Mouse (Mus musculus): ENCODE results near the gene Tap1. TPM values are rescaled to one million over a fixed set of nuclear protein-coding genes. Genes with fewer than 3 reads are reported as not detected.

Gene Tap1
- total and polyA plus RNA-seq, 3 experiments: 102 to 184 (median 157) TPM

- TF ChIP-seq E2F4 (IDR thresholded peaks at IDR 0.05; ENCODE audit: insufficient replicate concordance, low read depth, low read length) (no peak), HCFC1 (IDR thresholded peaks at IDR 0.05; ENCODE audit: low read depth, low read length) (no peak), JUND (conservative IDR thresholded peaks at IDR 0.05; ENCODE audit: low read depth, low read length) (no peak), BHLHE40 (IDR thresholded peaks at IDR 0.05; ENCODE audit: low read depth, low read length) (no peak), TBP (conservative IDR thresholded peaks at IDR 0.05; ENCODE audit: low read depth, low read length) (no peak), MAX (IDR thresholded peaks at IDR 0.05; ENCODE audit: low read length) (no peak), MAFK (IDR thresholded peaks at IDR 0.05; ENCODE audit: insufficient replicate concordance, low read length) (no peak), SIN3A (IDR thresholded peaks at IDR 0.05; ENCODE audit: low read length) (no peak), ZC3H11A (IDR thresholded peaks at IDR 0.05; ENCODE audit: low read depth, low read length) (no peak), POLR2A (IDR thresholded peaks at IDR 0.05; ENCODE audit: low read depth, low read length) (no peak), ZKSCAN1 (IDR thresholded peaks at IDR 0.05; ENCODE audit: borderline replicate concordance, low read depth, low read length) (no peak), NELFE (IDR thresholded peaks at IDR 0.05; ENCODE audit: low read depth, low read length) (no peak)
- Histone ChIP-seq H3K27me3 (replicated peaks) (no peaks in the 10 kb centered on the region), H3K4me3 (replicated peaks in 1 of 3; ENCODE audit: low read depth in 2 of 3, low read length in 2 of 3, poor library complexity in 1 of 3) (no peak overlapping the region), H3K4me2 (ENCODE audit: insufficient read depth, low read depth, poor library complexity, severe bottlenecking) (no peak overlapping the region), H3K4me1 (ENCODE audit: control insufficient read depth in 1 of 2, insufficient read depth in 2 of 2) (peaks cover 18 to 45% of the 10 kb centered on the region in 2 experiments), H3K9ac (ENCODE audit: insufficient read depth, low read depth) (no peak overlapping the region), H3K27ac (ENCODE audit: insufficient read depth, low read depth) (no peak overlapping the region), H3K36me3 (replicated peaks in 1 of 2; ENCODE audit: control insufficient read depth in 1 of 2, insufficient read depth in 1 of 2, low read length in 1 of 2) (peaks cover 6 to 39% of the 10 kb centered on the region in 2 experiments), H3K9me3 (replicated peaks; ENCODE audit: low read length) (no peaks in the 10 kb centered on the region), H3K79me2 (replicated peaks; ENCODE audit: control insufficient read depth, extremely low read depth, insufficient read depth, poor library complexity, severe bottlenecking) (peaks cover 5% of the 10 kb centered on the region)
- in situ Hi-C loops (cut with MboI; ENCODE audit: low pct_ligation_motif_present, low pct_unique_long_range_greater_than_20kb, low sequenced_read_pairs): no loop called here
- dilution Hi-C loops (cut with MboI; ENCODE audit: extremely low pct_ligation_motif_present, extremely low pct_unique_long_range_greater_than_20kb, low sequenced_read_pairs): no loop called here
- no peak for DNase-seq (ENCODE audit: extremely low read depth)
These were observed 45.9 kb upstream of the Tap1 start for GRCm38 (mm10) chr17:34141448-34141847.

- Histone ChIP-seq H3K79me2 (replicated peaks; ENCODE audit: control insufficient read depth, extremely low read depth, insufficient read depth, poor library complexity, severe bottlenecking) (peaks cover 5% of the 10 kb centered on the region), H3K27me3 (replicated peaks) (no peaks in the 10 kb centered on the region), H3K36me3 (replicated peaks in 1 of 2; ENCODE audit: control insufficient read depth in 1 of 2, insufficient read depth in 1 of 2, low read length in 1 of 2) (peaks cover 6 to 32% of the 10 kb centered on the region in 2 experiments), H3K9ac (ENCODE audit: insufficient read depth, low read depth) (no peak overlapping the region), H3K4me3 (replicated peaks in 1 of 3; ENCODE audit: low read depth in 2 of 3, low read length in 2 of 3, poor library complexity in 1 of 3) (peak overlapping the region in 1 of 3 experiments; percentile 50), H3K4me1 (ENCODE audit: control insufficient read depth in 1 of 2, insufficient read depth in 2 of 2) (peaks cover 18 to 44% of the 10 kb centered on the region in 2 experiments), H3K4me2 (ENCODE audit: insufficient read depth, low read depth, poor library complexity, severe bottlenecking) (peak overlapping the region; percentile 24; the same call in 1 of the 2 replicates), H3K27ac (ENCODE audit: insufficient read depth, low read depth) (no peak overlapping the region), H3K9me3 (replicated peaks; ENCODE audit: low read length) (no peaks in the 10 kb centered on the region)
- TF ChIP-seq ZNF384 (IDR thresholded peaks at IDR 0.05; ENCODE audit: low read depth, low read length) (peak; percentile 40), RCOR1 (conservative IDR thresholded peaks at IDR 0.05; ENCODE audit: low read depth, low read length) (no peak)
- dilution Hi-C loops (cut with MboI; ENCODE audit: extremely low pct_ligation_motif_present, extremely low pct_unique_long_range_greater_than_20kb, low sequenced_read_pairs) (no loop called here), in situ Hi-C loops (cut with MboI; ENCODE audit: low pct_ligation_motif_present, low pct_unique_long_range_greater_than_20kb, low sequenced_read_pairs) (no loop called here)
- DNase-seq (ENCODE audit: extremely low read depth): no peak
These were observed 44.8 kb upstream of the Tap1 start for GRCm38 (mm10) chr17:34142456-34143010.

- peak; percentile 97 for DNase-seq (ENCODE audit: extremely low read depth)
- H3K36me3 ChIP-seq (replicated peaks in 1 of 2; ENCODE audit: control insufficient read depth in 1 of 2, insufficient read depth in 1 of 2, low read length in 1 of 2): peaks cover 9 to 30% of the 10 kb centered on the region in 2 experiments
- H3K4me3 ChIP-seq (replicated peaks in 1 of 3; ENCODE audit: low read depth in 2 of 3, low read length in 2 of 3, poor library complexity in 1 of 3): peak within 1 kb of the TSS in 1 of 3 experiments; percentile 50
- peaks cover 5% of the 10 kb centered on the region for H3K79me2 ChIP-seq (replicated peaks; ENCODE audit: control insufficient read depth, extremely low read depth, insufficient read depth, poor library complexity, severe bottlenecking)
- no peaks in the 10 kb centered on the region for H3K27me3 ChIP-seq (replicated peaks)
- H3K9me3 ChIP-seq (replicated peaks; ENCODE audit: low read length): no peaks in the 10 kb centered on the region
- no peak within 1 kb of the TSS for H3K27ac ChIP-seq (ENCODE audit: insufficient read depth, low read depth)
- dilution Hi-C loops (cut with MboI; ENCODE audit: extremely low pct_ligation_motif_present, extremely low pct_unique_long_range_greater_than_20kb, low sequenced_read_pairs) (no loop called here), in situ Hi-C loops (cut with MboI; ENCODE audit: low pct_ligation_motif_present, low pct_unique_long_range_greater_than_20kb, low sequenced_read_pairs) (no loop called here)
- H3K4me1 ChIP-seq (ENCODE audit: control insufficient read depth in 1 of 2, insufficient read depth in 2 of 2): peaks cover 18 to 46% of the 10 kb centered on the region in 2 experiments
- no peak within 1 kb of the TSS for H3K9ac ChIP-seq (ENCODE audit: insufficient read depth, low read depth)
- peak within 1 kb of the TSS; percentile 24; the same call in 1 of the 2 replicates for H3K4me2 ChIP-seq (ENCODE audit: insufficient read depth, low read depth, poor library complexity, severe bottlenecking)
- TF ChIP-seq ETS1 (conservative IDR thresholded peaks at IDR 0.05; ENCODE audit: low read depth, low read length) (peak; percentile 92), NRF1 (IDR thresholded peaks at IDR 0.05; ENCODE audit: low read depth, low read length) (no peak), CHD2 (IDR thresholded peaks at IDR 0.05; ENCODE audit: low read length) (peak; percentile 82), USF2 (conservative IDR thresholded peaks at IDR 0.05; ENCODE audit: low read depth, low read length) (no peak), IRF4 (IDR thresholded peaks at IDR 0.05; ENCODE audit: low read depth, low read length) (peak; percentile 98), SIN3A (IDR thresholded peaks at IDR 0.05; ENCODE audit: low read length) (0 out of 2 replicates have a peak, but pooled peaks have one; percentile 43), SMC3 (IDR thresholded peaks at IDR 0.05; ENCODE audit: low read depth, low read length) (no peak), JUND (conservative IDR thresholded peaks at IDR 0.05; ENCODE audit: low read depth, low read length) (no peak), TCF12 (IDR thresholded peaks at IDR 0.05; ENCODE audit: low read depth, low read length) (peak; percentile 82), MEF2A (IDR thresholded peaks at IDR 0.05; ENCODE audit: borderline replicate concordance, low read depth, low read length) (peak; percentile 80), MYC (IDR thresholded peaks at IDR 0.05; ENCODE audit: low read depth, low read length) (peak; percentile 49; the same call in 1 of the 2 replicates), ELF1 (IDR thresholded peaks at IDR 0.05; ENCODE audit: low read depth, low read length) (peak; percentile 66; the same call in 1 of the 2 replicates), ZKSCAN1 (IDR thresholded peaks at IDR 0.05; ENCODE audit: borderline replicate concordance, low read depth, low read length) (no peak), MAZ (IDR thresholded peaks at IDR 0.05; ENCODE audit: low read depth, low read length) (no peak), MAX (IDR thresholded peaks at IDR 0.05; ENCODE audit: low read length) (no peak), E2F4 (IDR thresholded peaks at IDR 0.05; ENCODE audit: insufficient replicate concordance, low read depth, low read length) (no peak)
These were observed 44.3 kb upstream of the Tap1 start, which contains the start of gene H2-DMb2 for GRCm38 (mm10) chr17:34143033-34143432. Gene H2-DMb2 (plus strand): TSS chr17:34143307.

All from CH12.LX (cell line).